Mouse (Mus musculus): ENCODE measurements around the gene Prss40.

DNA sequence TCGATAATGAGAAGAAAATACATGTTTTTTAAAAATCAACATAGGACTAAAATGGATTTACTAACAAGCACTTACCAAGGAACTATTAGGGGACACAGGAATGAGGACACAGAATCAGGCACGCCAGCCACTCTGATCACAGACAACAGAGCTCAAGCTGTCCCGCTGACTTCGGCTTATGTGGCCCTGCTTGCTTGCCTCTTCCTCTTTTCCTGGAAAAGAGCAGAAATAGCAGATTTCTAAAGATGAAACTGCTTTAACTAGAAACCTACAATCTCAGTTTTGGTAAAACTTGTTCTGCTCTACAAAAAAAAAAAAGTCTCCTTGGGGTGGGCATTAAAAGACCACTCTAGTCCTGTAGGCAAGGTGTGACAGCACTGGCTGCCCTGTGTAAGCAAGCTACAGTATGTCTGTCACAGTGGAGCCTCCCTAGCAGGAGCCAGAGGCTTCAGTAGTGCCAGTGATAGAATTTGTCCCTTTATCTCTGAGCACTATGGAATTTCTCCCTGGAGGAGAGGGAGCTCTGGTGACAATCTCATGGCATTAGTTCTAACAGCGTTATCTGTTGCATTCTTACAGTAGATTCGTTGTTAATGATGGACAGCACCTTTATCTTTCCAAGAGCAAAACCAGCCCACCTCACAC lies 38.4 kb downstream of the Prss40 start:
- TF ChIP-seq CTCF (IDR thresholded peaks at IDR 0.05; ENCODE audit: control insufficient read depth, insufficient read depth, insufficient replicate concordance, low read depth, low read length) (no peak), POLR2A (IDR thresholded peaks at IDR 0.05; ENCODE audit: control insufficient read depth, low read depth, low read length) (no peak)

All from testis, adult 2 months (tissue).